Mouse (Mus musculus) thymus, adult 18-20 months (tissue): ENCODE results near the gene A4galt.
"Not testable (repeated sequence)": the region's sequence is repeated elsewhere in the genome, so short reads cannot be mapped to it uniquely, and the experiment has no call there.

Source experiments
- DNase-seq, 2 experiments: peaks; one replicate each; pipeline ENCODE4 v3.0.0; 2022; ENCODE audit warnings: mixed read lengths in 2 of 2

The A4galt gene

GRCm38 (mm10) chr15:83251176-83252004, at the start of gene A4galt:
TSS of gene A4galt (minus strand) at chr15:83251774.
- DNase-seq = no peak

GRCm38 (mm10) chr15:83299916-83300582, 48.5 kb upstream of the A4galt start:
- no peak for DNase-seq

- DNase-seq = no peak
Observed at GRCm38 (mm10) chr15:83299450-83299849, 47.9 kb upstream of the A4galt start.

GRCm38 (mm10) chr15:83298810-83299209, 47.2 kb upstream of the A4galt start:
- no peak for DNase-seq

GRCm38 (mm10) chr15:83298313-83298712, 46.7 kb upstream of the A4galt start:
- no peak for DNase-seq

- no peak for DNase-seq
Observed at GRCm38 (mm10) chr15:83296771-83297311, 45.3 kb upstream of the A4galt start.

GRCm38 (mm10) chr15:83296050-83296449, 44.5 kb upstream of the A4galt start:
- DNase-seq = no peak

GRCm38 (mm10) chr15:83294954-83295353, 43.4 kb upstream of the A4galt start:
- no peak for DNase-seq

GRCm38 (mm10) chr15:83293706-83294645, 42.4 kb upstream of the A4galt start:
- no peak for DNase-seq

- no peak for DNase-seq
Observed at GRCm38 (mm10) chr15:83293144-83293543, 41.6 kb upstream of the A4galt start.

GRCm38 (mm10) chr15:83292261-83293056, 40.9 kb upstream of the A4galt start:
- no peak for DNase-seq

GRCm38 (mm10) chr15:83290899-83291298, 39.3 kb upstream of the A4galt start:
- no peak for DNase-seq

- no peak for DNase-seq
Observed at GRCm38 (mm10) chr15:83284828-83285227, 33.3 kb upstream of the A4galt start.

GRCm38 (mm10) chr15:83282397-83282796, 30.8 kb upstream of the A4galt start:
- no peak for DNase-seq

GRCm38 (mm10) chr15:83281303-83281702, 29.7 kb upstream of the A4galt start:
- DNase-seq = no peak

- no peak for DNase-seq
Observed at GRCm38 (mm10) chr15:83278579-83278978, 27.0 kb upstream of the A4galt start.

- DNase-seq = no peak
Observed at GRCm38 (mm10) chr15:83277451-83277850, 25.9 kb upstream of the A4galt start.

- DNase-seq = not testable (repeated sequence)
Observed at GRCm38 (mm10) chr15:83274237-83274636, 22.7 kb upstream of the A4galt start.

GRCm38 (mm10) chr15:83273017-83273416, 21.4 kb upstream of the A4galt start:
- no peak for DNase-seq

GRCm38 (mm10) chr15:83271221-83271620, 19.6 kb upstream of the A4galt start:
- DNase-seq = not testable (repeated sequence)

- not testable (repeated sequence) for DNase-seq
Observed at GRCm38 (mm10) chr15:83269985-83270384, 18.4 kb upstream of the A4galt start.

GRCm38 (mm10) chr15:83268428-83268827, 16.9 kb upstream of the A4galt start:
- not testable (repeated sequence) for DNase-seq
